Comparison of ENCODE assay signal across 28 mouse cellular contexts in the genomic region with DNA sequence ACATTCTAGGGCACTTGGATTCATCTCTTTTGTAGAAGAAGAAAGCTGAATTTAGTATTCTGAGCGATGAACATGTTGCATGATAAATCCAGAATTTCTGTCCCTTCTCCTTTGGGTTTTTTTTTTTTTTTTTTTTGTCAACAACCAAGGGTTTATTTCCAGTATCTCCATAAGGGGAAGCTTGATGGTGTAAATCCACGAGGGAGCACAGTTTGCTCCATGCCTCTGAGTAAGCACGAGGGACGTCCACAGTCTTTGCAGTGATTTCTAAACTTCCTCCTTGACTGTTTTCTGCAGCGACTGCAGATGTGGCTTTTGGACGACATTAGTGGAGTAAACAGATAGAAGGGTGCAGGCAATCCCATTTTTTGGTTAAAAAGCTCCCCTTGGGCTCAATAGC.
"Had no signal": no experiment of that assay in that cellular context is flagged by ENCODE, and none has a peak within 500 bp of the region (broad histone marks: within the 10 kb centered on the region; RNA-seq: fewer than 3 reads in every experiment).

No protein-coding gene starts in this region.

- DNase-seq: cerebellum, adult 8-10 months; cerebellum, adult 9-10 months; cerebellum, adult 9-11 months; cerebellum, postnatal 10 days; cerebellum, postnatal 14 days; cerebellum, postnatal 25 days; cerebellum, postnatal 36 days; embryo, embryonic 11 days; forebrain, postnatal 0 days; gastrocnemius, adult 2 months; gastrocnemius, postnatal 10 days; gastrocnemius, postnatal 14 days; gastrocnemius, postnatal 25 days; gastrocnemius, postnatal 36 days; heart, adult 11 months; heart, adult 18-20 months; heart, adult 2 months had no signal

- ATAC-seq: forebrain, embryonic 13.5 days; forebrain, embryonic 14.5 days; forebrain, embryonic 15.5 days; forebrain, embryonic 16.5 days; forebrain, postnatal 0 days had no signal

- H3K27ac ChIP-seq: embryonic facial prominence, embryonic 10.5 days; embryonic facial prominence, embryonic 12.5 days; embryonic facial prominence, embryonic 13.5 days; embryonic facial prominence, embryonic 15.5 days; forebrain, embryonic 10.5 days; forebrain, embryonic 12.5 days; forebrain, embryonic 13.5 days; forebrain, embryonic 15.5 days; gastrocnemius, adult 2 months; heart, adult 2 months had no signal

- H3K4me3 ChIP-seq: embryonic facial prominence, embryonic 10.5 days; embryonic facial prominence, embryonic 12.5 days; embryonic facial prominence, embryonic 13.5 days; embryonic facial prominence, embryonic 15.5 days; erythroblast, embryonic 14.5 days; forebrain, embryonic 10.5 days; forebrain, embryonic 12.5 days; forebrain, embryonic 13.5 days; forebrain, embryonic 15.5 days; gastrocnemius, adult 2 months; heart, adult 2 months had no signal
